Mouse (Mus musculus) layer of hippocampus, postnatal 25 days (tissue): Measurements from ENCODE around the gene Gm5725. TPM values are rescaled to one million over a fixed set of nuclear protein-coding genes. Genes with fewer than 3 reads are reported as not detected.
"Not testable (repeated sequence)": the region's sequence is repeated elsewhere in the genome, so short reads cannot be mapped to it uniquely, and the experiment has no call there.

Source experiments
- DNase-seq, 2 experiments: peaks; one replicate each; pipeline ENCODE4 v3.0.0; 2022; ENCODE audit warnings: mixed read lengths in 2 of 2, low spot score in 1 of 2; ENCODE audit errors: extremely low spot score in 1 of 2
- total RNA-seq, 2 experiments: library from RNA; stranded (reverse); gene quantifications; 2 replicates each; pipeline ENCODE4 v1.2.3; 2021

Gm5725 gene
- not detected for total RNA-seq

DNA sequence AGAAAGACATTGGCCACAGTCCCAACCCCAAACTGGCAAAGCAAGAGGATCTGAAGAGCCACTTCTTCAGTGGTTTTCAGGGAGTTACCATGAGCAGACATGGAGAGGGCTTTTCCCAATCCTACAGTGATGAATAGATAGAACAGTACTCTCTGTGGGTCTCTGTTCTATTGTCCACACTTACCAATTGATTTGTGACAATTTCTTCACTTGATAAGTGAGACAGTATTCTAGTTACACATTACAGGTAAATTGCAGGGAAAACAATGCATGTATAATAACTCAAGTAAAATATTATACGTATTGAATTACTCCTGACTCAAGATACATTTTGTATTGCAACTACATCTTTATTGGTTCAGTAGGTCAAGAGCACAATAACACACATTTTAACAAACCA, at the start of gene Gm5725:
Gene Gm5725 (minus strand): TSS at position 101 of the 400 bp plus-strand sequence.
- DNase-seq: not testable (repeated sequence)

DNA sequence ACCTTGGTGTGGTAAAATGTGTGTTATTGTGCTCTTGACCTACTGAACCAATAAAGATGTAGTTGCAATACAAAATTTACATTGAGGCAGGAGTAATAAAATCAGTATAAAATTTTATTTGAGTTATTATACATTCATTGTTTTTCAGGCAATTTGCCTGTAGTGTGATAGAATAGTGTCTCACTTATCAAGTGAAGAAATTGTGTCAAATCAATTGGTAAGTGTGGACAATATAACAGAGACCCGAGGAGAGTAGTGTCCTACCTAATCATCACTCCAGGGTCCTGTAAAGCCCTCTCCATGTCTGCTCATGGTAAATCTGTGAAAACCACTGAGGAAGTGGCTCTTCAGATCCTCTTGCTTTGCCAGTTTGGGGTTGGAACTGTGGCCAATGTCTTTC, 12.0 kb downstream of the Gm5725 start, which contains the start of gene Vmn1r135:
Gene Vmn1r135 (plus strand): TSS at position 301 of the 400 bp plus-strand sequence.
- DNase-seq: not testable (repeated sequence)

DNA sequence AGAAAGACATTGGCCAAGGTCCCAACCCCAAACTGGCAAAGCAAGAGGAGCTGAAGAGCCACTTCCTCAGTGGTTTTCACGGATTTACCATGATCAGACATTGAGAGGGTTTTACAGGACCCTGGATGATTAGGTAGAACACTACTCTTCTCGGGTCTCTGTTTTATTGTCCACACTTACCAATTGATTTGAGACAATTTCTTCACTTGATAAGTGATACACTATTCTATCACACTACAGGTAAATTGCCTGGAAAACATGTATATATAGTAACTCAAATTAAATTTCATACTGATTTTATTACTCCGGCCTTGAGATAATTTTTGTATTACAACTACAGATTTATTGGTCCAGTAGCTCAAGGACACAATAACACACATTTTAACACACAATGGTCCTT, 47.4 kb downstream of the Gm5725 start, which contains the start of gene Gm4177:
Gene Gm4177 (minus strand): TSS at position 101 of the 400 bp plus-strand sequence.
- not testable (repeated sequence) for DNase-seq

Other genes starting within 250 kb of the Gm5725 start
- gene Vmn1r132, start 230.2 kb downstream of the Gm5725 start, total RNA-seq: not detected
- not detected for gene Gm4175, start 82.8 kb downstream of the Gm5725 start, total RNA-seq
- gene Gm4177, start 47.5 kb downstream of the Gm5725 start, total RNA-seq: not detected
- gene Vmn1r135, start 11.9 kb downstream of the Gm5725 start, total RNA-seq: not detected
- not detected for gene Gm5891, start 77.0 kb upstream of the Gm5725 start, total RNA-seq
- gene Vmn1r137, start 150.3 kb upstream of the Gm5725 start, total RNA-seq: not detected
- gene Vmn1r138, start 184.6 kb upstream of the Gm5725 start, total RNA-seq: not detected
- not detected for gene Gm6176, start 212.0 kb upstream of the Gm5725 start, total RNA-seq
- not detected for gene Vmn1r139, start 224.8 kb upstream of the Gm5725 start, total RNA-seq